Mouse (Mus musculus): Measurements from ENCODE around the gene Ezh1. TPM values are rescaled to one million over a fixed set of nuclear protein-coding genes. Genes with fewer than 3 reads are reported as not detected.
A peak's percentile ranks its signal among the peaks of the same experiment; 100 is the strongest.

The Ezh1 gene
- 10 to 100 TPM; 57.3 to 85.6 TPM for polyA plus RNA-seq (2017; shearing (Covaris generic))

- ATAC-seq, result peak; percentile 99
These were observed at the start of gene Ezh1 for GRCm38 (mm10) chr11:101226065-101226701. TSS of gene Ezh1 (minus strand) at chr11:101226463.

- ATAC-seq, result no peak
These were observed 49.0 kb upstream of the Ezh1 start for GRCm38 (mm10) chr11:101275309-101275708.

- no peak for ATAC-seq
These were observed 46.2 kb upstream of the Ezh1 start for GRCm38 (mm10) chr11:101272446-101272845.

GRCm38 (mm10) chr11:101269577-101270116 is 43.4 kb upstream of the Ezh1 start:
- ATAC-seq, result no peak

- no peak for ATAC-seq
These were observed 39.6 kb upstream of the Ezh1 start for GRCm38 (mm10) chr11:101265906-101266305.

- ATAC-seq, result no peak
These were observed 38.8 kb upstream of the Ezh1 start for GRCm38 (mm10) chr11:101264954-101265471.

GRCm38 (mm10) chr11:101263989-101264280 is 37.7 kb upstream of the Ezh1 start:
- ATAC-seq, result no peak

GRCm38 (mm10) chr11:101263138-101263988 is 37.1 kb upstream of the Ezh1 start:
- ATAC-seq, result no peak

- no peak for ATAC-seq
These were observed 36.2 kb upstream of the Ezh1 start for GRCm38 (mm10) chr11:101262272-101262967.

- ATAC-seq, result no peak
These were observed 34.6 kb upstream of the Ezh1 start for GRCm38 (mm10) chr11:101260826-101261380.

GRCm38 (mm10) chr11:101259948-101260825 is 33.9 kb upstream of the Ezh1 start, which contains the start of gene Wnk4:
TSS of gene Wnk4 (plus strand) at chr11:101260567.
- no peak for ATAC-seq

GRCm38 (mm10) chr11:101259261-101259712 is 33.0 kb upstream of the Ezh1 start:
- no peak for ATAC-seq

- no peak for ATAC-seq
These were observed 29.8 kb upstream of the Ezh1 start for GRCm38 (mm10) chr11:101255826-101256775.

- ATAC-seq, result peak; percentile 97
These were observed 27.5 kb upstream of the Ezh1 start, which contains the start of gene Vps25 for GRCm38 (mm10) chr11:101253613-101254389. TSS of gene Vps25 (plus strand) at chr11:101253707.

- no peak for ATAC-seq
These were observed 26.7 kb upstream of the Ezh1 start for GRCm38 (mm10) chr11:101252941-101253340.

GRCm38 (mm10) chr11:101251031-101251430 is 24.8 kb upstream of the Ezh1 start:
- ATAC-seq, result no peak

- peak; percentile 33 for ATAC-seq
These were observed 22.2 kb upstream of the Ezh1 start for GRCm38 (mm10) chr11:101248258-101248994.

- no peak for ATAC-seq
These were observed 21.3 kb upstream of the Ezh1 start for GRCm38 (mm10) chr11:101247521-101248030.

GRCm38 (mm10) chr11:101246702-101247012 is 20.4 kb upstream of the Ezh1 start:
- no peak for ATAC-seq
